Mouse (Mus musculus): Measurements from ENCODE around the gene Btbd35f25.
"Not testable (repeated sequence)": the region's sequence is repeated elsewhere in the genome, so short reads cannot be mapped to it uniquely, and the experiment has no call there.

Btbd35f25 gene

DNA sequence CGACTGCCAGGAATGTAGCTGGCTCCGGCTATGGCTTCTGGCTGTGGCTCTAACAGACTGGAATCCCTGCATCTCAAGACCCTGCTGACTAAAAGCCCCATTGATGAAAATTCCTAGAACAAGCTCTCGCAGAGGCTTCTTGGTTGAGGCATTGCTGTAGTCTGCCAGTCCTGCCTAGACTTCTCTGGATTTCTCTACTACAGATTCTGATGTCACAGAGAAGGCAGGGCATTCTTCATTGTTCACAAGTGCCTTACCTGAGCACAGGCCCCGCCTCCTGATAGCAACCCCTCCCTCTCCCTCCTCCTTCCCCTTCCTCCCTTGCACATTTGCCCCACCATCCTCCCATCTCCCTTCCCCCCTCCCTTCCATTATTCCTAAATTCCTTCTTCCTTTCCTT is at the start of gene Btbd35f25:
Gene Btbd35f25 (minus strand): TSS at position 101 of the 400 bp plus-strand sequence.
- not testable (repeated sequence) for DNase-seq (ENCODE audit: low spot score)

DNA sequence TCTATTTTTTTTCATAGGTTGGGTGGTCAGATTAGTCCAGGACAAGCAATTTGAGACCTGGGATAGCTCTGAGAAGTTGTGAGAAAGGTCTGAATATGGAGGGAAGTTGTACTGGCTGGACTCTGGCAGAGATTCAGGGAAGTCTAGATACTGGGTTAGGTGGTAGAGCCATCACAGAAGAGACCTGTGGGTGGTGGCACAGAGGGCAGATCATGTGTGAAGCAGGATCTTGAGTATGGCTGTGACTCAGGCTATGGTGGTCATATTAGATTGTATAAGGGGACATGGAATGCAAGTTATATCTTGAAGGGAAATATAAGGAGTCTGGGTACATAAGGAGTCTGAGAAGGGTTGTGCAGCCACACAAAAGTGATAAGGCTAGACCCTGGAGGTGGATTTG is 49.3 kb upstream of the Btbd35f25 start:
- no peak for DNase-seq (ENCODE audit: low spot score)

DNA sequence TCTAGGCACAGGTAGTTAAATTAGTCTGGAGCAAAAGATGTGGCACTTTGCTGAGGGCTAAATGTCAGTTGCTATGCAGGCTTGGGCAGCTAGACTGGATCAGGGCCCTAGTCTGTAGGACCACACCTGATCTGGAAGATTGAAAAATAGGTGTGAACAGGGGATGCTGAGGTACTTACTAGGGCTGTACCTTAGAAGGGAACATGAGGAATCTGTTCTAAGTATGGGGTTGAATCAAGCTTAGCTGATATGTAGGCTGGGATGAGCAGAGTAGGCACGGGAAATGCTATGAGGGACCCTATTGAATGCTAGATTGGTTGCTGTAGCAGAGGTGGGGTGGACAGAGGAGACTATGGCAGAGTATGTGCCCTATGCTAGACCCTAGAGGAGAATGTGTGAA is 47.0 kb upstream of the Btbd35f25 start:
- DNase-seq (ENCODE audit: low spot score) = no peak

DNA sequence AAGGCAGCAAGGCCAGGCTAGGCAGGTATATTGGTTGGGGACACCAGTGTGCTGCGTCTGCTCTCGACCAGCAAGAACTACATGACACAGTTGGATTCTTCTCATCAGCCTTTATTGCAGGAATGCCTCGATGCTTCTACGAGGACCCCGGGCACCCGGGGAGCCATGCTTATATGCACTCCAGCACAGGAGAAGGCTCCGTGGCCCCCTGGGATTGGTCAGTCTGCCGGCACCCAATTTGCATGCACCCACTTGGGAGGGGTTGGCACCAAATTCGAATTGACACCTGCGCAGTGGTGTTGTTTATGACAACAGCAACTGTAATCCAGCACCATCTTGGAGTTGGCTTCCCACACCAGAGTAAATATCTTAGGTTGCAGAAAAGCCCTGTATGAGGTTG is 28.1 kb upstream of the Btbd35f25 start:
- no peak for DNase-seq (ENCODE audit: low spot score)

DNA sequence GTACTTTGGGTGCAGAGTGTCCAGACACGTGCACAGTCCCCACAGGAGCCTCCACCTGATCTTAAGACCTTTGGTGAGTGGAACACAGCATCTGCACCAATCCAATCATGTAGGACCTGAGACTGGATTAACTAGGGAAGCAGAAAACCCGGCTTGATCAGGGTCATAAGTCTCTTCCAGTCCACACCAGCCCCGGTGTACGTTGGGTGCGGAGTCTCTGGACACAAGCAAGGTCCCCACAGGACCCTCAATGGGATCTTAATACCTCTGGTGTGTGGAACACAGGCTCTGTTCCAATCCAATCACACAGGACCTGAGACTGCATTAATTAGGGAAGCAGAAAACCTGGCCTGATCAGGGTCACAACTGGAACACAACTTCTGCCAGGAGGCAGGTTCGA is 20.0 kb upstream of the Btbd35f25 start:
- DNase-seq (ENCODE audit: low spot score) = no peak

All from embryo, embryonic 10.5 days (tissue).